Mouse (Mus musculus) thymus, adult 2 months (tissue): ENCODE data around the gene Doc2a.

Source experiments
- CTCF ChIP-seq: fragments of 200-500 bp; IDR thresholded peaks from 2 replicates; pipeline ENCODE4 v1.5.1; 2012; ENCODE audit warnings: mild to moderate bottlenecking, control low read depth, low read length, moderate library complexity, borderline replicate concordance; ENCODE audit not compliant: control insufficient read depth, poor library complexity, insufficient read depth; ENCODE audit errors: extremely low read depth
- POLR2A ChIP-seq: fragments of 200-500 bp; IDR thresholded peaks from 2 replicates; pipeline ENCODE4 v1.6.1; 2012; ENCODE audit warnings: mild to moderate bottlenecking, low read length, control low read depth, moderate library complexity; ENCODE audit not compliant: control insufficient read depth, poor library complexity, insufficient read depth; ENCODE audit errors: extremely low read depth

GRCm38 (mm10) chr7:126818818-126819217 is 28.4 kb upstream of the Doc2a start:
- TF ChIP-seq POLR2A (no peak), CTCF (no peak)
